Mouse (Mus musculus): ENCODE measurements around the gene Mrpl55. TPM values are rescaled to one million over a fixed set of nuclear protein-coding genes. Genes with fewer than 3 reads are reported as not detected.

The Mrpl55 gene
- polyA plus RNA-seq, 1 experiment, result 36.0 TPM

GRCm38 (mm10) chr11:59174189-59174838, 28.0 kb upstream of the Mrpl55 start:
- H3K4me3 ChIP-seq (ENCODE audit: low read depth, low read length), result no peak overlapping the region
- TF ChIP-seq POLR2A (IDR thresholded peaks at IDR 0.05; ENCODE audit: low read depth, low read length), result no peak
- no peak for TF ChIP-seq CTCF (IDR thresholded peaks at IDR 0.05; ENCODE audit: extremely low read depth, insufficient read length, insufficient replicate concordance, low read depth, low read length)
- H3K27ac ChIP-seq (ENCODE audit: insufficient read depth, low read depth, low read length), result no peak overlapping the region
- 0 out of 2 replicates have a peak, but pooled peaks cover 3% of the 10 kb centered on the region for H3K4me1 ChIP-seq (ENCODE audit: control insufficient read depth, insufficient read depth, insufficient read length, low read length)
- H3K36me3 ChIP-seq (ENCODE audit: control insufficient read depth, insufficient read depth, low read length), result no peaks in the 10 kb centered on the region
- H3K27me3 ChIP-seq (ENCODE audit: control insufficient read depth, insufficient read depth, low read length), result peaks cover 19% of the 10 kb centered on the region
- WGBS, result 63% methylated on average over 6 of the region's 6 CpGs

GRCm38 (mm10) chr11:59176475-59176874, 25.8 kb upstream of the Mrpl55 start:
- no peaks in the 10 kb centered on the region for H3K36me3 ChIP-seq (ENCODE audit: control insufficient read depth, insufficient read depth, low read length)
- H3K4me3 ChIP-seq (ENCODE audit: low read depth, low read length), result 0 out of 2 replicates have a peak overlapping the region, but pooled peaks have one; percentile 9
- WGBS, result 6% methylated on average over 48 of the region's 48 CpGs
- peaks cover 19% of the 10 kb centered on the region for H3K27me3 ChIP-seq (ENCODE audit: control insufficient read depth, insufficient read depth, low read length)
- H3K4me1 ChIP-seq (ENCODE audit: control insufficient read depth, insufficient read depth, insufficient read length, low read length), result 0 out of 2 replicates have a peak, but pooled peaks cover 3% of the 10 kb centered on the region
- H3K27ac ChIP-seq (ENCODE audit: insufficient read depth, low read depth, low read length), result no peak overlapping the region
- TF ChIP-seq CTCF (IDR thresholded peaks at IDR 0.05; ENCODE audit: extremely low read depth, insufficient read length, insufficient replicate concordance, low read depth, low read length), result no peak
- TF ChIP-seq POLR2A (IDR thresholded peaks at IDR 0.05; ENCODE audit: low read depth, low read length), result no peak

- Histone ChIP-seq H3K27ac (ENCODE audit: insufficient read depth, low read depth, low read length) (no peak overlapping the region), H3K4me1 (ENCODE audit: control insufficient read depth, insufficient read depth, insufficient read length, low read length) (0 out of 2 replicates have a peak, but pooled peaks cover 3% of the 10 kb centered on the region), H3K27me3 (ENCODE audit: control insufficient read depth, insufficient read depth, low read length) (peaks cover 19% of the 10 kb centered on the region), H3K36me3 (ENCODE audit: control insufficient read depth, insufficient read depth, low read length) (no peaks in the 10 kb centered on the region), H3K4me3 (ENCODE audit: low read depth, low read length) (0 out of 2 replicates have a peak overlapping the region, but pooled peaks have one; percentile 9)
- WGBS, result 15% methylated on average over 34 of the region's 34 CpGs
- no peak for TF ChIP-seq CTCF (IDR thresholded peaks at IDR 0.05; ENCODE audit: extremely low read depth, insufficient read length, insufficient replicate concordance, low read depth, low read length)
- TF ChIP-seq POLR2A (IDR thresholded peaks at IDR 0.05; ENCODE audit: low read depth, low read length), result no peak
Measured at GRCm38 (mm10) chr11:59176921-59177320, 25.4 kb upstream of the Mrpl55 start.

GRCm38 (mm10) chr11:59182864-59183331, 19.4 kb upstream of the Mrpl55 start, which contains the start of gene Gjc2:
Gene Gjc2, minus strand, starts transcription at chr11:59183213.
- Histone ChIP-seq H3K4me3 (ENCODE audit: low read depth, low read length) (peak within 1 kb of the TSS; percentile 29), H3K4me1 (ENCODE audit: control insufficient read depth, insufficient read depth, insufficient read length, low read length) (peaks cover 32% of the 10 kb centered on the region), H3K36me3 (ENCODE audit: control insufficient read depth, insufficient read depth, low read length) (peaks cover 20% of the 10 kb centered on the region), H3K27me3 (ENCODE audit: control insufficient read depth, insufficient read depth, low read length) (no peaks in the 10 kb centered on the region), H3K27ac (ENCODE audit: insufficient read depth, low read depth, low read length) (peak within 1 kb of the TSS; percentile 88)
- 21% methylated on average over 3 of the region's 3 CpGs for WGBS
- TF ChIP-seq POLR2A (IDR thresholded peaks at IDR 0.05; ENCODE audit: low read depth, low read length) (no peak), CTCF (IDR thresholded peaks at IDR 0.05; ENCODE audit: extremely low read depth, insufficient read length, insufficient replicate concordance, low read depth, low read length) (no peak)

GRCm38 (mm10) chr11:59183821-59184220, 18.5 kb upstream of the Mrpl55 start:
- Histone ChIP-seq H3K36me3 (ENCODE audit: control insufficient read depth, insufficient read depth, low read length) (peaks cover 20% of the 10 kb centered on the region), H3K27ac (ENCODE audit: insufficient read depth, low read depth, low read length) (peak overlapping the region; percentile 88), H3K4me3 (ENCODE audit: low read depth, low read length) (peak overlapping the region; percentile 5; the same call in 1 of the 2 replicates), H3K4me1 (ENCODE audit: control insufficient read depth, insufficient read depth, insufficient read length, low read length) (peaks cover 35% of the 10 kb centered on the region), H3K27me3 (ENCODE audit: control insufficient read depth, insufficient read depth, low read length) (no peaks in the 10 kb centered on the region)
- 12% methylated on average over 3 of the region's 3 CpGs for WGBS
- TF ChIP-seq CTCF (IDR thresholded peaks at IDR 0.05; ENCODE audit: extremely low read depth, insufficient read length, insufficient replicate concordance, low read depth, low read length) (peak; percentile 79; the same call in 1 of the 2 replicates), POLR2A (IDR thresholded peaks at IDR 0.05; ENCODE audit: low read depth, low read length) (no peak)

GRCm38 (mm10) chr11:59185490-59185889, 16.8 kb upstream of the Mrpl55 start:
- WGBS, result 93% methylated on average over 5 of the region's 5 CpGs
- peaks cover 20% of the 10 kb centered on the region for H3K36me3 ChIP-seq (ENCODE audit: control insufficient read depth, insufficient read depth, low read length)

GRCm38 (mm10) chr11:59187706-59188105, 14.6 kb upstream of the Mrpl55 start:
- Histone ChIP-seq H3K4me1 (ENCODE audit: control insufficient read depth, insufficient read depth, insufficient read length, low read length) (peaks cover 37% of the 10 kb centered on the region), H3K4me3 (ENCODE audit: low read depth, low read length) (peak overlapping the region; percentile 38), H3K27me3 (ENCODE audit: control insufficient read depth, insufficient read depth, low read length) (no peaks in the 10 kb centered on the region), H3K36me3 (ENCODE audit: control insufficient read depth, insufficient read depth, low read length) (peaks cover 20% of the 10 kb centered on the region), H3K27ac (ENCODE audit: insufficient read depth, low read depth, low read length) (peak overlapping the region; percentile 84)
- WGBS, result 29% methylated on average over 6 of the region's 6 CpGs
- TF ChIP-seq POLR2A (IDR thresholded peaks at IDR 0.05; ENCODE audit: low read depth, low read length) (peak; percentile 16; the same call in 1 of the 2 replicates), CTCF (IDR thresholded peaks at IDR 0.05; ENCODE audit: extremely low read depth, insufficient read length, insufficient replicate concordance, low read depth, low read length) (no peak)

More at GRCm38 (mm10) chr11:59185490-59185889, 16.8 kb upstream of the Mrpl55 start:
- H3K27me3 ChIP-seq (ENCODE audit: control insufficient read depth, insufficient read depth, low read length), result no peaks in the 10 kb centered on the region
- no peak overlapping the region for H3K27ac ChIP-seq (ENCODE audit: insufficient read depth, low read depth, low read length)
- H3K4me3 ChIP-seq (ENCODE audit: low read depth, low read length), result no peak overlapping the region
- peaks cover 37% of the 10 kb centered on the region for H3K4me1 ChIP-seq (ENCODE audit: control insufficient read depth, insufficient read depth, insufficient read length, low read length)
- TF ChIP-seq POLR2A (IDR thresholded peaks at IDR 0.05; ENCODE audit: low read depth, low read length) (no peak), CTCF (IDR thresholded peaks at IDR 0.05; ENCODE audit: extremely low read depth, insufficient read length, insufficient replicate concordance, low read depth, low read length) (no peak)

Data from small intestine, adult 2 months (tissue).